Mouse (Mus musculus): ENCODE results near the gene Ppp1r3e. TPM values are rescaled to one million over a fixed set of nuclear protein-coding genes. Genes with fewer than 3 reads are reported as not detected.

The Ppp1r3e gene
- polyA plus RNA-seq, 1 experiment, result 0.02 TPM

DNA sequence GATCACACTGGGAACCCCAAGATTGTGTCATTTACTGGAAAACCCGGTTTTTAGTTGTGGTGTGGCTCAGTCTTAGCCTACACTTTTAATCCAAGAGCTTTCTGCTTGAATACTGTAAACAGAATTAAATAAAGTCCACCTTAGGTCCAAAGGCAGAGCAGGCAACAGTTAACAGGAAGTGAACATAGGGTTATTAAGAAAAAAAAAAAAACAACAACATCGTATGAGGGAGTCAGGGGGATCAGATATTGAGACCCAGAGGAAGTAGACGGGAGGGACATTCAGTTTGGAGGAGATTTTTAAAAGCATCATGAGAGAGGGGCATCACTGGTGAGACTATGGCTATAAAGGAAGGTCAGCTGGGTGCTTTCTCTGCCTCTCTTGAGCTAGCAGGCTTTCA lies 11.1 kb downstream of the Ppp1r3e start:
- H3K36me3 ChIP-seq (ENCODE audit: control insufficient read depth), result no peaks in the 10 kb centered on the region
- no peak overlapping the region for H3K4me3 ChIP-seq (replicated peaks)
- H3K9me3 ChIP-seq (ENCODE audit: control insufficient read depth, low read length), result no peaks in the 10 kb centered on the region; the same call in 1 of the 2 replicates
- H3K4me1 ChIP-seq (ENCODE audit: control insufficient read depth), result peaks cover 16% of the 10 kb centered on the region
- TF ChIP-seq GATA1 (IDR thresholded peaks at IDR 0.05; ENCODE audit: low read length) (no peak), TAL1 (IDR thresholded peaks at IDR 0.05; ENCODE audit: low read length) (no peak)
- H3K27me3 ChIP-seq (ENCODE audit: control insufficient read depth), result no peaks in the 10 kb centered on the region

DNA sequence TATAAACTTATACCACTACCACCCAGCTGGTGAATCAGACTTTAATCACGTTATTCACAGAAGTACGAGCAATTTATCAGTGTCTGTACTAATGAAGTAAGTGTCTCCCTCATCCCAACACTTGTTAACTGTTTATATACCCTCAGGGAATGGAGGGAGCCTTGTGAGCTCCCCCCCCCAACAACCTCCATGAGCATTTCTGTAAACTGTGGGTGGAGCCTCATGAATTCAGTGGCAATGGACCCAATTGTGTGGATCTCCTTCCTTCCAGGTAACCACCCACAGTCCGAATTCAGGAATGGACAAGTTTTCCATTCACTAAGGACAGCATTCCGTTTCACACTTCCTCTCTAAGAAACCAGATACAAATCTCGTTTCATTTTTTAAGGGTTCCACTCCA lies 11.7 kb downstream of the Ppp1r3e start:
- H3K4me3 ChIP-seq (replicated peaks), result no peak overlapping the region
- no peak for TF ChIP-seq GATA1 (IDR thresholded peaks at IDR 0.05; ENCODE audit: low read length)
- TF ChIP-seq TAL1 (IDR thresholded peaks at IDR 0.05; ENCODE audit: low read length), result no peak

DNA sequence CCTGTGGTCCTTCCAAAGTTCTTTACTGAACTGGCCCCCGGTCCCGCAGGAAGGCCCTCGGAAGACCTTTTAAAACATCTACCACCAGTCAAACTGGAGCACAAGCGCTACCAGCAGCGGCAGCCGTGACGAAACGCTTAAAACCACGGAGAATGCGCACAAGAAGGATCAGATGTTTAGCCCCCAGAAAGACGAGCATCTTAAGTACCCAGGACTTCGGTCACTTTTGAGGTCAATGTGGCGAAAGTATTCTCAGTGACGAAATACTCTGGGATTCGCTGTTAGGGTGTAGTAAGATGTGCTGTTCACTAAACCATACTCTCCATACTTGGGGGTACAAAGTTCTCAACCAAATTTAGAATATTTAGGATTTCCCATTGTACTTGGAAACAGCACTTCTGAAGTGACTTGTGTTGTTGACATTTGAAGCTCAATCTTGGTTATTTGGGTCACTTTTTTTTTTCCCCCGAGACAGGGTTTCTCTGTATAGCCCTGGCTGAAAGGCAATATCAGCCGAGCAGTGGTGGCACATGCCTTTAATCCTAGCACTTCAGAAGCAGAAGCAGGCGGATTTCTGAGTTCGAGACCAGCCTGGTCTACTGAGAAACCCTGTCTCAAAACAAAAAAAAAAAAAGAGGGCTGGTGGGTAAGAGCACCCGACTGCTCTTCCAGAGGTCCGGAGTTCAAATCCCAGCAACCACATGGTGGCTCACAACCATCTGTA lies 12.9 kb downstream of the Ppp1r3e start:
- Histone ChIP-seq H3K4me3 (replicated peaks) (peak overlapping the region; percentile 81), H3K27me3 (ENCODE audit: control insufficient read depth) (no peaks in the 10 kb centered on the region), H3K9me3 (ENCODE audit: control insufficient read depth, low read length) (no peaks in the 10 kb centered on the region; the same call in 1 of the 2 replicates), H3K4me1 (ENCODE audit: control insufficient read depth) (peaks cover 16% of the 10 kb centered on the region), H3K36me3 (ENCODE audit: control insufficient read depth) (no peaks in the 10 kb centered on the region)
- TF ChIP-seq GATA1 (IDR thresholded peaks at IDR 0.05; ENCODE audit: low read length), result no peak
- TF ChIP-seq TAL1 (IDR thresholded peaks at IDR 0.05; ENCODE audit: low read length), result no peak

More for the DNA sequence above, 11.7 kb downstream of the Ppp1r3e start:
- peaks cover 16% of the 10 kb centered on the region for H3K4me1 ChIP-seq (ENCODE audit: control insufficient read depth)
- H3K27me3 ChIP-seq (ENCODE audit: control insufficient read depth), result no peaks in the 10 kb centered on the region
- H3K9me3 ChIP-seq (ENCODE audit: control insufficient read depth, low read length), result no peaks in the 10 kb centered on the region; the same call in 1 of the 2 replicates
- H3K36me3 ChIP-seq (ENCODE audit: control insufficient read depth), result no peaks in the 10 kb centered on the region

DNA sequence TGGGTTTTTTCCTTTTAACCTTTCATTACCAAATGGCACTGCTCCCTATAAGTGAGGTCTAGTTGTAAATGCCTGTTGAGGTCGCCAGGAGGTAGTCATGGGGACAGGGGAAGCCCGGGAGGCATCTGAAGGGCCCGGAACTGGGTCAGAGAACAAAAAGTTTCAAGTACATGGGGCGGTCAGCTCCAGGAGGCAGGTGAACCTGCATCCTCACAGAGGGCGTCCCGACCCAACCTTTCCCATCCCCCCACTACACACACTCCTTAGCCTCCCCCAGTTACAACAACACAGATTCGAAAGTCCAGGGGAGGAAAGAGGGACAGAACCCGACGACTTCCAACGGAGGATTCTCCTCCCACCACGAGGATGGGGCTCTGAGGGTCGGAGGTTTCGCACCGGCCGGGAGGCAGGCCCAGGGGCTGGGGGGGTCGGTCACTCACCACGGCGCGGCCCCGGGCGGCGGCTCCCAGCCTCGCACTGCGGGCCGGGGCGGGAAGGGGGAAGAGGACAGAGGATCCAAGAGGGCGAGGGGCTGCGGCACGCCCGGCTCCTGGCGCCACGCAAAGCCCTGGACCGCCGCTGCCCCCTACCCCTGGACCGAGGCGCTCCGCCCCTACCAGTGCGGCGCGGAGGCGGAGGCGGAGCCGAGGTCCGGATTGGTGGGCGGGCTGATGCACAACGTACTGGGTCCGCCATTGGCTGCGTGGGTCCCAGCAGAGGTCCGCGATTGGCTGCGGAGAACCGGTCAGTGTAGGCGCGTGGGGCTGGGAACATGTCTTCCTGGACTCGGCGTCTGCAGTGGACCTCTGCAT lies 13.6 kb downstream of the Ppp1r3e start:
- TF ChIP-seq GATA1 (IDR thresholded peaks at IDR 0.05; ENCODE audit: low read length) (no peak), TAL1 (IDR thresholded peaks at IDR 0.05; ENCODE audit: low read length) (no peak)
- Histone ChIP-seq H3K4me1 (ENCODE audit: control insufficient read depth) (peaks cover 16% of the 10 kb centered on the region), H3K27me3 (ENCODE audit: control insufficient read depth) (no peaks in the 10 kb centered on the region), H3K36me3 (ENCODE audit: control insufficient read depth) (no peaks in the 10 kb centered on the region), H3K9me3 (ENCODE audit: control insufficient read depth, low read length) (no peaks in the 10 kb centered on the region; the same call in 1 of the 2 replicates), H3K4me3 (replicated peaks) (peak overlapping the region; percentile 81)

DNA sequence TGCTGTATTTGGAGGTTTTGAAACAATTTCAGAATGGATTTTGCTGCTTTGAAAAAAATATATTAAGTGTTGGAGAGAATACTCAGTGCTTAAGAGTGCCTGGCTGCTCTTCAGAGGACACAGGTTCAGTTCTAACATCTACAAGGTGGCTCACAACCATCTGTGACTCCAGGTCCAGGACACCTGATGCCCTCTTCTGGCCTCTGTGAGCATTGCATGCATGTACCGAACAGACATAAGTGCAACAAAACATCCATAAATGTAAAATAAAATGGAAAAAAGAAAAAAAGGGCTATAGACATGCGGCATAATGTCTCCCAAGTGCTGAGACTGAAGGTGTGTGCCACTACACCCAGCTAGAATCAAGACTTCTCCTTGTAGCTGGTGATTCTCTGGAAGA lies 16.8 kb downstream of the Ppp1r3e start:
- TF ChIP-seq TAL1 (IDR thresholded peaks at IDR 0.05; ENCODE audit: low read length), result no peak
- no peak for TF ChIP-seq GATA1 (IDR thresholded peaks at IDR 0.05; ENCODE audit: low read length)
- no peaks in the 10 kb centered on the region for H3K27me3 ChIP-seq (ENCODE audit: control insufficient read depth)
- no peaks in the 10 kb centered on the region for H3K36me3 ChIP-seq (ENCODE audit: control insufficient read depth)
- no peak overlapping the region for H3K4me3 ChIP-seq (replicated peaks)
- H3K4me1 ChIP-seq (ENCODE audit: control insufficient read depth), result peaks cover 16% of the 10 kb centered on the region
- no peaks in the 10 kb centered on the region for H3K9me3 ChIP-seq (ENCODE audit: control insufficient read depth, low read length)

DNA sequence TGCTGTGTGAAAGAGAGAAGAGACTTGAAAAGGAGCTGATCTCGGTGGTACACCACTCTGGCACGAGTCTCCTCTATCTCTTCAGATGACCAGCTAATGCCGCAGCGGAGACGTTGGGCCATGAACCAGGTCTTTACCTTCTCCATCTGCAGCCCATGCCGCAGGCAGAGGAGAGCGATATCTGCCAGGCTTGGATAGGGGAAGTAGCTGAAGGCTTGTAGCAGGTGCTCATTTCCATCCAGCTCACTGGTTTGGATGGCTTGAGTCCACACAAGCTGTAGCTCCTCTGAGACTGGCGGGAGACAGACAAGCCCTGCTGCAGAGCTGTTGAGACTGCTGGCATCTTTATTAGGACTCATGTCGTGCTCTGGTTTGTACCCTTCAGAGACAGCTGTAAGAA lies 19.5 kb downstream of the Ppp1r3e start:
- H3K36me3 ChIP-seq (ENCODE audit: control insufficient read depth), result no peaks in the 10 kb centered on the region
- H3K4me3 ChIP-seq (replicated peaks), result no peak overlapping the region
- no peak for TF ChIP-seq TAL1 (IDR thresholded peaks at IDR 0.05; ENCODE audit: low read length)
- no peak for TF ChIP-seq GATA1 (IDR thresholded peaks at IDR 0.05; ENCODE audit: low read length)
- no peaks in the 10 kb centered on the region for H3K4me1 ChIP-seq (ENCODE audit: control insufficient read depth)
- no peaks in the 10 kb centered on the region for H3K9me3 ChIP-seq (ENCODE audit: control insufficient read depth, low read length)
- H3K27me3 ChIP-seq (ENCODE audit: control insufficient read depth), result no peaks in the 10 kb centered on the region

DNA sequence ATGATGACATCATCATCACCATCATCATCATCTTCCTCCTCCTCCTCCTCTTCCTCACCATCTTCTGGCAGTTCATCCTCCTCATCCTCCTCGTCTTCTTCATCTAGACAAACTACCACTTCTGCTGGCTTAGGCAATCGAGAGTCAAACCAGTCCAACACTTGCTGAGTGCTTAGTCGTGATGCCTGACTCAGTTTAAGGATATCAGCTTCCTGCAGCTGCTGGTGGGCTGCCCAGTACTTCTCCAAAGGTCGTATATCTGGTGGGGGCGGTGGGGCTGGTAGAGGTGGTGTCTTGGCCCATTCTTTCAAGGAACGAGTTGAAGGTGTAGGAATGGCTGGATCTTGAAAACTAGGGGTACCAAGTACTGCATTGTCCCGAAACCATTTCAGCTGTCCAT lies 20.6 kb downstream of the Ppp1r3e start:
- Histone ChIP-seq H3K4me3 (replicated peaks) (no peak overlapping the region), H3K36me3 (ENCODE audit: control insufficient read depth) (no peaks in the 10 kb centered on the region), H3K4me1 (ENCODE audit: control insufficient read depth) (no peaks in the 10 kb centered on the region), H3K27me3 (ENCODE audit: control insufficient read depth) (no peaks in the 10 kb centered on the region), H3K9me3 (ENCODE audit: control insufficient read depth, low read length) (no peaks in the 10 kb centered on the region)
- no peak for TF ChIP-seq GATA1 (IDR thresholded peaks at IDR 0.05; ENCODE audit: low read length)
- TF ChIP-seq TAL1 (IDR thresholded peaks at IDR 0.05; ENCODE audit: low read length), result no peak

DNA sequence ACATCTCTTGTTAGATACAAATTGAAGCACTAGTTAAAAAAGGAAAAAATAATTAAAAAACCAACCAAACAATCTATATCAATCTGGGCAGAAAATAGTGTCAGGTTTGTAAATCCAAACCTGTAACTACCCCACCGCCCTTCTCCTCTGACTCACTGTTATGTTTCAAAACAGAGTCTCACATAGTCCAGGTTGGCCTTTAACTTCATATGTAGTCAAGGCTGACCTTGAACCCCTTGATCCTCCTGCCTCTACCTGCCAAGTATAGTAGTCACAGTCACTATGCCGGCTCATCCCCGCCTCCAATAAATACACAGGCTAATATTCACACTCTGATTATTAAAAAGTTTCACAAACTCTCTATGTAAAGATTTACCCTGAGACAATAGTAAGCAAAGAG lies 21.6 kb downstream of the Ppp1r3e start:
- Histone ChIP-seq H3K4me3 (replicated peaks) (no peak overlapping the region), H3K36me3 (ENCODE audit: control insufficient read depth) (no peaks in the 10 kb centered on the region), H3K9me3 (ENCODE audit: control insufficient read depth, low read length) (no peaks in the 10 kb centered on the region), H3K27me3 (ENCODE audit: control insufficient read depth) (no peaks in the 10 kb centered on the region), H3K4me1 (ENCODE audit: control insufficient read depth) (no peaks in the 10 kb centered on the region)
- TF ChIP-seq GATA1 (IDR thresholded peaks at IDR 0.05; ENCODE audit: low read length) (no peak), TAL1 (IDR thresholded peaks at IDR 0.05; ENCODE audit: low read length) (no peak)

DNA sequence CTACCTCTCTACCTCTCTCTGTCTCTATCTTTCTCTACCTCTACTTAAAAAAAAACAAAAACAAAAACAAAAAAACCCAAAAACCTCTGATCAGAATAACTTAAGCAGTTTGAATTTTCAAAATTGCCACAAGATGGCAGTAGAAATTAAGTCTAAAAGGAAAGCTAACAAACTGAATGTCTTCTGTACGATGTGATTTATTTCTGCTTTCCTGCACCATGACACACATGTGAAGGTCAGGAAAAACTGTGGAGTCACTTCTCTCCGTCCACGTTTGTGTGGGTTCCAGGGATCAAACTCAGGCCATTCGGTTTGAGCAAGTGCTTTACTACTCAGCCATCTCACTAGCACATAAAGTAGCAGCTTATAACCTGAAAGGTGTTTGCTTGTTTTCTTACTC lies 33.9 kb downstream of the Ppp1r3e start:
- Histone ChIP-seq H3K36me3 (ENCODE audit: control insufficient read depth) (no peaks in the 10 kb centered on the region), H3K4me1 (ENCODE audit: control insufficient read depth) (no peaks in the 10 kb centered on the region), H3K4me3 (replicated peaks) (no peak overlapping the region), H3K9me3 (ENCODE audit: control insufficient read depth, low read length) (no peaks in the 10 kb centered on the region), H3K27me3 (ENCODE audit: control insufficient read depth) (no peaks in the 10 kb centered on the region)
- TF ChIP-seq GATA1 (IDR thresholded peaks at IDR 0.05; ENCODE audit: low read length), result no peak
- no peak for TF ChIP-seq TAL1 (IDR thresholded peaks at IDR 0.05; ENCODE audit: low read length)
